Mouse (Mus musculus): ENCODE measurements around the gene Pga5. TPM values are rescaled to one million over a fixed set of nuclear protein-coding genes. Genes with fewer than 3 reads are reported as not detected.

Pga5 gene
- polyA plus RNA-seq, 1 experiment from 2014 or later, result 0.07 TPM

DNA sequence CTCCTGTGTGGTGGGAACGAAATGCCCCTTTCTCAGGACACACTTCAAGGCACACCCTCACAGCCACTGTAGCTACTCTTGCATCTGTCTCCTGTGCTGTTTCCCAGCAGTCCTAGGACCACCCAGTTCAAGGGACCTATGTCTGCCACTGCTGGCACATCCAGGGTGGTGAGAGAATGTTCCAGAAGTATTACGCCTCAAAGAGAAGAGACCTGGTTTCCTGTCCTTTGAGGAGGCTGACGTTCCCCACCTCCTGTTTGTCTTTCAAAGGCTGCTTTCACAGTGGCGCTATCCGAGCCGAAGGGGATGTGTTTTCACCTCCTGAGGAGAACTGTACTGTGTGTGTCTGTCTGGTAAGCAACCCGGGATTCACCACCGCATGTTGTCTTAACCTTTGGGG lies 29.7 kb downstream of the Pga5 start:
- DNase-seq, result no peak
- ATAC-seq, result no peak

DNA sequence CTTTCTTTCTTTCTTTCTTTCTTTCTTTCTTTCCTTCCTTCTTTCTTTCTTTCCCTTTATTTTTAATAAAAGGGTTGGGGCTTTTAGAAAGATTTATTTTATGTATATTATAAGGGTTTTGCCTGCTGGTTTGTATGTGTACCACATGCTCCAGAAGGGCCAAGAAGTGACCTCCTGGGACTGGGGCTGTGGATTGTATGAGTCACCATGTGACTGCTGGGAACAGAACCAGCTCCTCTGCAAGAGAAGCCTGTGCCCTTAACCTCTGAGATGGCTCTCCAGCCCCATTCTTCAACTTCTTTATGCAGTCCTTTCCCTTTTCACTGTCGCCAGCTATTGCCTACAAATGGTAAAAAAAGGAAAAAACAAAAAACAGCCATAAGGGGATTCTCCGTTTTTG lies 32.3 kb downstream of the Pga5 start:
- Histone ChIP-seq H3K9me3 (ENCODE audit: low read length) (no peaks in the 10 kb centered on the region), H3K4me2 (ENCODE audit: low read depth, low read length) (no peak overlapping the region), H3K36me3 (replicated peaks; ENCODE audit: insufficient read depth, low read length) (peaks cover 5% of the 10 kb centered on the region), H3K4me1 (ENCODE audit: insufficient read depth) (no peaks in the 10 kb centered on the region), H3K9ac (replicated peaks) (no peak overlapping the region), H3K4me3 (ENCODE audit: low read depth, low read length) (no peak overlapping the region), H3K27me3 (ENCODE audit: insufficient read depth, low read length) (no peaks in the 10 kb centered on the region), H3K27ac (ENCODE audit: low read depth) (no peak overlapping the region)
- TF ChIP-seq CTCF (IDR thresholded peaks at IDR 0.05; ENCODE audit: low read depth) (no peak), EP300 (IDR thresholded peaks at IDR 0.05; ENCODE audit: low read depth) (no peak)
- 83% methylated on average over 2 of the region's 2 CpGs for WGBS (ENCODE audit: insufficient replicate concordance)
- ATAC-seq, result no peak
- DNase-seq, result no peak

More for the DNA sequence above, 29.7 kb downstream of the Pga5 start:
- no peaks in the 10 kb centered on the region for H3K9me3 ChIP-seq (ENCODE audit: low read length)
- H3K4me1 ChIP-seq (ENCODE audit: insufficient read depth), result peaks cover 3% of the 10 kb centered on the region; the same call in 1 of the 2 replicates
- peaks cover 5% of the 10 kb centered on the region for H3K36me3 ChIP-seq (replicated peaks; ENCODE audit: insufficient read depth, low read length)
- TF ChIP-seq CTCF (IDR thresholded peaks at IDR 0.05; ENCODE audit: low read depth) (no peak), EP300 (IDR thresholded peaks at IDR 0.05; ENCODE audit: low read depth) (no peak)
- H3K27me3 ChIP-seq (ENCODE audit: insufficient read depth, low read length), result no peaks in the 10 kb centered on the region
- H3K4me3 ChIP-seq (ENCODE audit: low read depth, low read length), result no peak overlapping the region
- no peak overlapping the region for H3K9ac ChIP-seq (replicated peaks)
- no peak overlapping the region for H3K27ac ChIP-seq (ENCODE audit: low read depth)
- 67% methylated on average over 8 of the region's 8 CpGs for WGBS (ENCODE audit: insufficient replicate concordance)
- H3K4me2 ChIP-seq (ENCODE audit: low read depth, low read length), result no peak overlapping the region

- no peak overlapping the region for H3K4me3 ChIP-seq (ENCODE audit: low read depth, low read length)
- DNase-seq, result no peak
- H3K27me3 ChIP-seq (ENCODE audit: insufficient read depth, low read length), result no peaks in the 10 kb centered on the region
- H3K36me3 ChIP-seq (replicated peaks; ENCODE audit: insufficient read depth, low read length), result peaks cover 5% of the 10 kb centered on the region
- no peak overlapping the region for H3K27ac ChIP-seq (ENCODE audit: low read depth)
- H3K4me1 ChIP-seq (ENCODE audit: insufficient read depth), result peaks cover 13% of the 10 kb centered on the region
- TF ChIP-seq CTCF (IDR thresholded peaks at IDR 0.05; ENCODE audit: low read depth) (no peak), EP300 (IDR thresholded peaks at IDR 0.05; ENCODE audit: low read depth) (no peak)
- H3K9ac ChIP-seq (replicated peaks), result no peak overlapping the region
- no peaks in the 10 kb centered on the region for H3K9me3 ChIP-seq (ENCODE audit: low read length)
- 51% methylated on average over 13 of the region's 13 CpGs for WGBS (ENCODE audit: insufficient replicate concordance)
- H3K4me2 ChIP-seq (ENCODE audit: low read depth, low read length), result no peak overlapping the region; the same call in 1 of the 2 replicates
- no peak for ATAC-seq
Measured at GRCm38 (mm10) chr19:10640589-10641378, 37.1 kb downstream of the Pga5 start.

DNA sequence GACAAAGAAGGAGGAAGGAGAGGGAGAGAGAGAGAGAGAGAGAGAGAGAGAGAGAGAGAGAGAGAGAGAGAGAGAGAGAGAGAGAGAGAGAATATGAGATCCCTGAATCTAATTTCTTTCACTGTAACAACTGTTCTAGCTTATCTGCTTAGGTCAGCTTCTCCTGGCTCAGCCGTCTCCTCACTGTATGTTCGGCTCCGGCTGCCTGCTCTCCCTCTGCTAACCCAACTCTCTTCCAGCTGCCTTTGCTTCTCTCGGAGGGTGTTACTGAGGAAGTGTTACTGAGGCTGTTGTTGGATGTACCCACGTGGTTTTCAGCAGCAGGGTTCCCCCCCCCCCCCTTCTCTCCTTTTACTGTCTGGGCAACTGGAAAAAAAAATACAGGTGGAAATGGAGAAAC lies 37.8 kb downstream of the Pga5 start:
- no peaks in the 10 kb centered on the region for H3K27me3 ChIP-seq (ENCODE audit: insufficient read depth, low read length)
- 7% methylated on average over 5 of the region's 5 CpGs for WGBS (ENCODE audit: insufficient replicate concordance)
- H3K4me1 ChIP-seq (ENCODE audit: insufficient read depth), result peaks cover 18% of the 10 kb centered on the region
- H3K36me3 ChIP-seq (replicated peaks; ENCODE audit: insufficient read depth, low read length), result peaks cover 4% of the 10 kb centered on the region
- no peak for TF ChIP-seq CTCF (IDR thresholded peaks at IDR 0.05; ENCODE audit: low read depth)
- no peak for TF ChIP-seq EP300 (IDR thresholded peaks at IDR 0.05; ENCODE audit: low read depth)
- H3K4me3 ChIP-seq (ENCODE audit: low read depth, low read length), result no peak overlapping the region
- DNase-seq (no peak), ATAC-seq (peak; percentile 49)
- H3K27ac ChIP-seq (ENCODE audit: low read depth), result no peak overlapping the region
- no peaks in the 10 kb centered on the region for H3K9me3 ChIP-seq (ENCODE audit: low read length)
- H3K4me2 ChIP-seq (ENCODE audit: low read depth, low read length), result no peak overlapping the region; the same call in 1 of the 2 replicates
- H3K9ac ChIP-seq (replicated peaks), result no peak overlapping the region

GRCm38 (mm10) chr19:10637840-10638239 lies 40.0 kb downstream of the Pga5 start:
- H3K27ac ChIP-seq (ENCODE audit: low read depth), result no peak overlapping the region
- H3K27me3 ChIP-seq (ENCODE audit: insufficient read depth, low read length), result no peaks in the 10 kb centered on the region
- H3K4me2 ChIP-seq (ENCODE audit: low read depth, low read length), result no peak overlapping the region
- DNase-seq (no peak), ATAC-seq (no peak)
- H3K4me1 ChIP-seq (ENCODE audit: insufficient read depth), result peaks cover 23% of the 10 kb centered on the region
- no peaks in the 10 kb centered on the region; the same call in none of the 2 replicates for H3K36me3 ChIP-seq (replicated peaks; ENCODE audit: insufficient read depth, low read length)
- TF ChIP-seq EP300 (IDR thresholded peaks at IDR 0.05; ENCODE audit: low read depth), result no peak
- TF ChIP-seq CTCF (IDR thresholded peaks at IDR 0.05; ENCODE audit: low read depth), result no peak
- H3K9me3 ChIP-seq (ENCODE audit: low read length), result no peaks in the 10 kb centered on the region
- no peak overlapping the region for H3K4me3 ChIP-seq (ENCODE audit: low read depth, low read length)
- 56% methylated on average over 7 of the region's 7 CpGs for WGBS (ENCODE audit: insufficient replicate concordance)
- no peak overlapping the region for H3K9ac ChIP-seq (replicated peaks)

DNA sequence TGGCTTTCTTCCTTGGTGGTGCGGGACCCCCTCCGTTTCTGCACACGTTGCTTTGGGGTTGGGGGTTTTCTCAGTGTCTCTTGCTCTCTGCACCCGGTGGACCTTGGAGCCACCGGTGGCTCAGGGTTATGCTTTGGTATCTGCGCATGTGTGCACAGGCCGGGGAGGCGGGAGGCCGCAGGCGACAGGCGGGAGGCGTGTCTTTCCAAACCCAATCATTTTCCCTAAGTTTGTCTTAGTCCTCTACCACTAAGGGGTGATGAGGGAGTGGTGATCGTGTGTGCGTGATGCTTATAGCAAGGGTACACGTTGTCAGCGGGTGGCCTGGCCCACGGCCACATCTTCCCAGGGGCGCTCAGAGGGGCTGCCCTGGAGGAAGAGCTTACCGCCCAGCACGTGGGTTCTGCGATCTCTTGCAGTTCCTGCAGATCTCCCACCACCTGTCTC lies 43.0 kb downstream of the Pga5 start:
- Histone ChIP-seq H3K4me2 (ENCODE audit: low read depth, low read length) (peak overlapping the region; percentile 73), H3K4me3 (ENCODE audit: low read depth, low read length) (peak overlapping the region; percentile 59), H3K36me3 (replicated peaks; ENCODE audit: insufficient read depth, low read length) (peaks cover 4% of the 10 kb centered on the region; the same call in 1 of the 2 replicates), H3K27me3 (ENCODE audit: insufficient read depth, low read length) (no peaks in the 10 kb centered on the region), H3K9ac (replicated peaks) (peak overlapping the region; percentile 76), H3K9me3 (ENCODE audit: low read length) (no peaks in the 10 kb centered on the region), H3K4me1 (ENCODE audit: insufficient read depth) (peaks cover 23% of the 10 kb centered on the region), H3K27ac (ENCODE audit: low read depth) (peak overlapping the region; percentile 91)
- ATAC-seq (peak; percentile 91), DNase-seq (peak; percentile 82)
- TF ChIP-seq CTCF (IDR thresholded peaks at IDR 0.05; ENCODE audit: low read depth), result no peak
- TF ChIP-seq EP300 (IDR thresholded peaks at IDR 0.05; ENCODE audit: low read depth), result no peak; the same call in 1 of the 2 replicates
- 5% methylated on average over 21 of the region's 21 CpGs for WGBS (ENCODE audit: insufficient replicate concordance)

Data from liver, postnatal 0 days (tissue).